Mouse (Mus musculus): ENCODE results near the gene Gm7995. TPM values are rescaled to one million over a fixed set of nuclear protein-coding genes. Genes with fewer than 3 reads are reported as not detected.
"Not testable (repeated sequence)": the region's sequence is repeated elsewhere in the genome, so short reads cannot be mapped to it uniquely, and the experiment has no call there.

The Gm7995 gene
- not detected in 2 replicates for polyA plus RNA-seq (2015; fragmentation: Nextera tagmentation; extraction: Ambion mirVana)

DNA sequence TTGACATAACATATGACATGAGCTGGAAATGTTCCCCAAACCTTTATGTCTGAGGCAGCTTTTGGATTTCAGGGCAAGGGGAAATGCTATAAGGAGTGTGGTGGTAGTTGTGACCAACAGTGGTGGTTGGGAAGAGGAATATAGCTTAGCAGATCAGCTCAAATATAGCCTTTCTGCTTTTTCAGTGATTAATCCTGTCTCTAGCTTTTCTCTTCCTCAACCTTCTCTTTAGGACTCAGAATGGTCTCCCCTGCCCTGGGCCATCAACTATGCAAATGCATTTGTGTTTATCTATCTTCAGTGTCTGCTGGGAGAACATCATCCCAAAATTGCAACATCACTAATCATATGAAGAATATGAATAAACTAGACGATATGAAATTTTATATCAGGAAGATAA is at the start of gene Gm7995:
Gene Gm7995 (plus strand): TSS at position 301 of the 400 bp plus-strand sequence.
- not testable (repeated sequence) for ATAC-seq (ENCODE audit: extremely low read depth, insufficient number of reproducible peaks, low FRiP score, low TSS enrichment); H3K36me3 ChIP-seq; H3K9me3 ChIP-seq; H3K9ac ChIP-seq; H3K4me2 ChIP-seq; H3K4me3 ChIP-seq; H3K27ac ChIP-seq (replicated peaks); H3K27me3 ChIP-seq (replicated peaks); H3K4me1 ChIP-seq
- no CpG with 5 or more reads among the region's 1 CpGs for WGBS

DNA sequence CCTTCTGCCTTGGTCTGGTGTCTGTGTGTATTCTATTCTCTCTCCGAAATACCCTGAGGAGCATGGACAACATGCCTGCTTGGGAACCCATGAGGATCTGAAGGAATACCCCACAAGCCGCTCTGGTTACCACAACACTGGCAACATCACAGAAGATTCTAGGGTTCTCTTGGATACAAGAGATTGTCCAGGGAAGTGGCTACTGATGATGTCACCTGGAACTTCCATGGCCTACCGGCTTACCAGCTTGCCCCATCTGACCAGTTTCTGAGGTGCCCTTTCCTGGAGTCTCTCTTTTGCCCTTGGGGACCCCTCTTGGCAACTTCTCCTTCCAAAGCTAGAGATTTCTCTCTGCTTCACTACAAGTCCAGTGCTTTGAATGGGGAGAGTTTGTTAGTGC is 12.8 kb upstream of the Gm7995 start, which contains the start of gene Gm9611:
Gene Gm9611 (minus strand): TSS at position 101 of the 400 bp plus-strand sequence.
- H3K4me1 ChIP-seq; H3K9me3 ChIP-seq; H3K36me3 ChIP-seq; H3K27ac ChIP-seq (replicated peaks); H3K9ac ChIP-seq; ATAC-seq (ENCODE audit: extremely low read depth, insufficient number of reproducible peaks, low FRiP score, low TSS enrichment); H3K27me3 ChIP-seq (replicated peaks); H3K4me2 ChIP-seq; H3K4me3 ChIP-seq: not testable (repeated sequence)
- WGBS, result no CpG with 5 or more reads among the region's 3 CpGs

Small RNAs within 50 kb of the gene (microRNA-seq; reads per million reads assigned to microRNA genes)
- gene Gm25208 (not detected), gene Gm25892 (not detected)

Other genes starting within 250 kb of the Gm7995 start
- gene Gm7951, start 192.8 kb upstream of the Gm7995 start, polyA plus RNA-seq (2015; fragmentation: Nextera tagmentation; extraction: Ambion mirVana), result not detected in 2 replicates
- gene Gm17027, start 147.6 kb upstream of the Gm7995 start, polyA plus RNA-seq (2015; fragmentation: Nextera tagmentation; extraction: Ambion mirVana), result not detected in 2 replicates
- not detected in 2 replicates for gene Gm3573, start 119.4 kb upstream of the Gm7995 start, polyA plus RNA-seq (2015; fragmentation: Nextera tagmentation; extraction: Ambion mirVana)
- gene Gm17026, start 50.2 kb upstream of the Gm7995 start, polyA plus RNA-seq (2015; fragmentation: Nextera tagmentation; extraction: Ambion mirVana), result not detected in 2 replicates
- not detected in 2 replicates for gene Gm9611, start 12.9 kb upstream of the Gm7995 start, polyA plus RNA-seq (2015; fragmentation: Nextera tagmentation; extraction: Ambion mirVana)
- not detected in 2 replicates for gene Gm8005, start 129.5 kb downstream of the Gm7995 start, polyA plus RNA-seq (2015; fragmentation: Nextera tagmentation; extraction: Ambion mirVana)
- gene Gm8011, start 153.7 kb downstream of the Gm7995 start, polyA plus RNA-seq (2015; fragmentation: Nextera tagmentation; extraction: Ambion mirVana), result not detected in 2 replicates
- not detected in 2 replicates for gene Gm8020, start 192.1 kb downstream of the Gm7995 start, polyA plus RNA-seq (2015; fragmentation: Nextera tagmentation; extraction: Ambion mirVana)
- not detected in 2 replicates for gene Gm8024, start 214.1 kb downstream of the Gm7995 start, polyA plus RNA-seq (2015; fragmentation: Nextera tagmentation; extraction: Ambion mirVana)

All from heart, embryonic 13.5 days (tissue).